Mouse (Mus musculus): ENCODE measurements around the gene Sva.

The Sva gene

DNA sequence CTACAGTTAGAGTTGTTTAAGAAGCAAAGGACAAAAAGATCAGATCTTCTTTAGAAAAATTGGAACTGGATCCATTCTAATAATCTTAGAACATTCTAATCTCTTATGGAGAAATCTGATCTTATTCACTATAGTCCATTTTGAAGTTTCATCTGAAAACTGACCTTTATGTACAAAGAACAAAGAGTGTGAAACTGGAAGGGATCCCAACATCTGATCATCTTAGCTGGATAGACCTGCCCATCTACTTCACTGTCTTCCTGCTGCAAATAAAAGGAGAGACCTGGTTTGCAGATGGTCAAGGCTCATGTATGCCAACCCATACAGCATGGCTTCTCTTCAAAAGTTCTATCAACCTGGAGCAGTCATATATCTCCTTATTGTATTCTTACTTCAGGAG, at the start of gene Sva:
Sva (plus strand) TSS at position 301 of the 400 bp plus-strand sequence.
- no peak for DNase-seq (ENCODE audit: low spot score in 2 of 2)

Measured in right cerebral cortex, postnatal 36 days (tissue).